Mouse (Mus musculus) cerebellum, postnatal 36 days (tissue): Measurements from ENCODE around the gene Fkbp7.

Experiments used
- DNase-seq, 2 experiments: peaks; one replicate each; pipeline ENCODE4 v3.0.0; 2021 to 2022; ENCODE audit warnings: mixed read lengths in 2 of 2

The Fkbp7 gene

DNA sequence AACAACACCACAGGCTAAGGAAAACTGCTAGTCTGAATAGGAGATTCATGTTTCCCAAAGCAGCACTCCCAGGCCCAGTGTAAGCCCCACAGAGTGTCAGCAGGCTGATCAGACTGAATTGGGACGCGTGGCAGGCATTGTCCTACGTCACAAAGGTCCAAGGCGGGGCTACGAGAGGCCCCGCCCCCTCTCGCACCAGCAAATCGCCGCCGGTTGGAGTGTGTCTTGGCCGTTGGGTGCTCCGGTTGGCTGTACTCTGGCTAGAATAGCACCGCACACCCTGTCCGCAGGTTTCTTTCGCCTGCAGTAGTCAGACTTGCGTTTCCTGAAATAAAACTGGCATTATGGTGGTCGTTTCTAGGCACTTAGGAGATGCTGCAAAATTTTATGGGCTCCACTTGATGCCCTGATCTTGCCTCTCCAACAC lies at the start of gene Fkbp7:
TSS of gene Fkbp7 (minus strand) at position 151 of the 427 bp plus-strand sequence.
- DNase-seq, result peak; percentile 92 to 93

DNA sequence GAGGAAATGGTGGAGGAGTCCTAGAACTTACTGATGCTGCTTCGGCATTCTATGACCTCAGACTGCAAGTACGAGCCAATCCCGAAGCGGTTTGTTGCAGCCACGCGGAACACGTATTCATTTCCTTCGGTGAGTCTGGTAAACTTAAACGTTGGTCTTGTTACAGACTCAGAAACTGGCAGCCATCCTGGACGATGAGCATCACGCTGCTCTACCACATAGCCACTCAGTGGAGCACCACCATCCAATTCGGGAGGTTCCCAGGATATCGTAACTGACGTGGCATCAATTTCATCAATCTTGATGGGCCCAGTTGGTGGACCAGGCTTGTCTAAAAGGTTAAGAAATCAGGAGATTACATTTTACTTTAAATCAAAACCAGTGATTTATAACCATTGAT lies 46.7 kb upstream of the Fkbp7 start:
- DNase-seq, result no peak

DNA sequence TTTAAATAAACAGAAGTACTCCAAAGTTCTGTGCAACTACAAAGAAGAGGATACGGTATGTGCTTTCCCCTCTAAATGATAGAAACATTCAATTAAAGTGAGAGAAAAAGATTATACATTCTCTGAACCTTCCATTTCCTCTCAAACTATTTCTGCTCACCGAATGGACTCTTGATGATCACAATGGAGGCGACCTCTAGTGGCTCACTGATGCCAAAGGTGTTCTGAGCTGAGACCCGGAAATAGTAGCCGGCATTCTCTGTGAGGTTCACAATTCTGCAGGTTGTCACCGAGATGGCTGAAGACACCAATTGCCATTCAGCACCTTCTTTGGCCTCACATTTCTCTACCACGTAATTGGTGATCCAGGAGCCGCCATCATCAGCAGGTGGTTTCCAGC lies 42.1 kb upstream of the Fkbp7 start:
- no peak for DNase-seq

DNA sequence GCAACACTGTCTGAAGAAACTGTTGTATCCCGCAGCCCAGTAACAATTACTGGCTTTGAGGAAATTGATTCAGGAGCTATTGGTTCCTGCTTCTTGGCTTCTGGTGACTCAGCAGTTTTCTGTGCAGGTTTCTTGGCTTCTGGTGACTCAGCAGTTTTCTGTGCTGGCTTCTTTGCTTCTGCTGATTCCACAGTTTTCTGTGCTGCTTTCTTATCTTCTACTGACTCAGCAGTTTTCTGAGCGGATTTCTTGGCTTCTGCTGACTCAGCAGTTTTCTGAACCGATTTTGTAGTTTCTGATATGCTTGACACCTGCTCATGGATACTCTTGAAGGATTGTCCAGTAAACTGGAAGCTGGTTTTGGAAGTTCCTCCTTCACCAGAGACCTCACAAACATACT lies 35.6 kb upstream of the Fkbp7 start:
- DNase-seq, result no peak

DNA sequence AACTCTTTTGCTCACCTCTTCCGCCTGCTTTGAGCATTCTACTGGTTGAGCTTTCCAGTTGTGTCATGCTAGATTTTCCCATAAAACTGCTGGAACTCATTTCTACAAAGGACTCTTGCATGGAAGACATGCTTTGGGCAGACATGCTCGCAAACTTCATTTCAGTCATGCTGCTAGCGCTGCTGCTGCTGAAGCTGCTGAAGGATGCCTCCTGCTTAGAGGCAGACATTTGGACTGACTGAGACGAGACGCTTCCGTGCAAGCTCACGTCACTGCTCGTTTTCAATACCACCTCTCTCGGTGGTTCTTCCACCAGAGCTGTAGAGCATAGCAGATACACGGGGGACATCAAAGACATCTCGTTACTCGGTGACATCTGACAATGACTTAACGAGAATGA lies 32.7 kb upstream of the Fkbp7 start:
- DNase-seq, result no peak

DNA sequence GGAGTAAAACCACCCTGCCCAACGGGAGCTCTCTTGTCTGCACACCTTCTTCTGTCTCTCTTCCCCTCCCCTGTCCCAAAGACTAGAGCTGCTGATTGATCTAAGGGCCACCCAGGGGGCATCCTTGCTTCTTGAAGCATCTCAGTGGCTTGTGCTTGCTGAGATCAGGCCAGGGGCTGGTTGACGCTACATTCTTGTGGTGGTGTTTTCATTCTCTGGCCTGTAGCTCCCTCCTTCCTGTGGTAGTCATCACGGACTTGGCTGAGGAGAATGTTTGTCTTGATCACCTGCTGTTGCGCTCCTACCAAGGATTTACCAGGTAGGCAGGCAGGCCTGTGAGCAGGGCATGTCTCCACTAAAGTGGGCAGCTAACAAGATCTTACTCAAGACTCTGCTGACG lies 29.8 kb upstream of the Fkbp7 start:
- DNase-seq, result no peak

DNA sequence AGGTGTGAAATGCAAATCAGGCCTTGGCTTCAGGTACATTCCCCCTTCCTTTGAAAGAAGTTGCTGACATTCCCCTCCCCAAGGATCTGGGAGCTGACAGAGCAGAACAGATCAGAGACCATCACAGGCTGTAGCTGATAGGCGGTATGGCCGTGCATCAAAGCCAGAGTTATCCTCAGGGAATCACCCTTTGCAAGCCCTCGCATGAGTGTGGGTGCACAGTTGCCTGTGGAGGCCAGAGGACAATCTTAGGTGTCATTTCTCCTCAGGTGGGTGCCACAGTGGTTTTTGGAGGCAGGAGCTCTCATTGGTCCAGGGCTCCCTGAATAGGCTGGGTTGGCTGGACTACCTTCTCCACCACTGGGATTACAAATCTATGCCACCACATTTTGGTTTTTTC lies 29.3 kb upstream of the Fkbp7 start:
- no peak for DNase-seq

DNA sequence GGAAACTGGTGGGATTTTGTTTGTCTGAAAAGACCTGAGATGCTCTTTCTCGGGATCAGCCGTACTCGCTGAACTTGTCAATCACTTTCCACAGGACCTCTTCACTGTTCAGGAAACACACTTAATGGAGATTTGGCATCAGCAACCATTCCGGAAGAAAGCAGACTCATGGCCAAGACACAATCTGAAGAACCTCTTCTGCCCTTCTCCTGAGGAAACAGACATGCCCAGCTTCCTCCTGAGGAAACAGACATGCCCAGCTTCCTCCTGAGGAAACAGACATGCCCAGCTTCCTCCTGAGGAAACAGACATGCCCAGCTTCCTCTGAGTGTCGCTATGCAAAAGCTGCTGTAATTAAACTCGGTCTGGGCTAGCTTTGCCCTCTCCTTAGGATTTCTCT lies 22.4 kb upstream of the Fkbp7 start:
- no peak for DNase-seq

DNA sequence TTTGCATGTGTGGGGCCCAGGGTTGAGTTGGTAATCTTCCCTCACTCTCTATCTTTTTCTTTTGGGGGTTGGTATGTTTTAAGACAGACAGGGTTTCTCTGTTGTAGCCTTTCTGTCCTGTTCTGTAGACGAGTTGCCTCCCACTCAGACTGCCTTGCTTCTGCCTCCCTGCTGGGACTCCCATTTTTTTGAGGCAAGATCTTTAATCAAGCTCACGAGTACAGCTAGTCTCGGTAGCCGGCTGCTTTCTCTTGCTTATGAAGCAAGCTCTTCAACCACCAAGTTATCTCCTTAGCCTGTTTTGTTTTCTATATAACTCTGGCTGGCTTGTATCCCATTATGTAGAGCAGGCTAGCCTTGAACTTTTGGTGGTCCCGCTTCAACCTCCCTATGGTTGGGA lies 20.8 kb upstream of the Fkbp7 start:
- no peak for DNase-seq

DNA sequence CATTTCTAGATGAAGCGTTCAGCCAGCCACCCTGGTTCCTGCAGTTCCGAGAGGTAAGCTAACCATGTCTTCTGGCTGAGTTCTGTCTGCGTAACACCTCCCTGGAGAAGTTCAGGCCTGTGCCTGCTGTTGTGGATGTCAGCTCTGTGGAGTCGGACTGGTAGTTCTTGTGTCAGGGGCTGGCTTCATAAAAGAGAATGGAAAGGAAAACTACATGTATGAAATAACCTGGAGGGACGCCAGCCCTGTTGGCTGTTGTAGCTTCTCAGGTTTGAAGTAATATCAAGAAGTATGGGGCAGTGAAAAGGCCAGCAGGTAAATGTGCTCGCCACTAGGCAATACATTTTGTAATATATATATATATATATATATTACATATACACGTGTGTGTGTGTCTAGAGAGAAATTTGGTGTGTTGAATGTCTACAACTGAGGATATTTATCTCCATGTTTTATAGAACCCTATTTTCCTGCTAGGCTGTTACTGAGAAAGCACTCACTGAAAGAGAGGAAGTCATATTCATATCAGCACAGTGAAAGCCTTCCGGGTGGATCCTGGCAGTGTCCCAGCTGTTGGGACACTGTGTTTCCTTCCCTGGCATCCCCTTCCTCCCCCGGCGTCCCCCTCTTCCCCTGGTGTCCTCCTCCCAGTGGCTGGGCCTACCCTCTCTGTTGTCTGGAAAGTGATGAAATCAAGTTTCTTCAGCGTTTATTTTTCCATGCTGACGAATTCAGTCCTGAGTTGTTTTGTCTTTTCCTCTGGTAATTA lies 17.7 kb upstream of the Fkbp7 start:
- peak in 1 of 2 experiments; percentile 14 for DNase-seq

DNA sequence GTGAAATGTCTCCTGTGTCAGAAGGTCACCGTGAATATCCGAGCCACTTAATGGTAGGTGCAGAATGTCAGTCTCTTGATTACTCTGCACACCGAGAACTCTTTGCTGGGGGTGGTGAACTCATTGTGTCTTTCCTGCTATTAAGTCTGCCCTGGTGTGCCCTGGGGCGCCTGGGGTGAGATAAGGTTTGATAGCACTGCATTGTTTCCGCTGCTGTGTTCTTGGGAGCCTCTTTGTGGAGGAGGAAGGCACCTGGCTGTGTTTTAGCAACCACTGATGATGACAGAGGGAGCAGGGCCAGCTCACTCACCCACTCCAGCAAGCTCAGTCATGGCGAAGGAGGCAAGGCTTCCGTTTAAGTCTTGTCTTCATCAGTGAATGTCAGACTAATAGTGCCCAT lies 15.2 kb upstream of the Fkbp7 start:
- no peak for DNase-seq

DNA sequence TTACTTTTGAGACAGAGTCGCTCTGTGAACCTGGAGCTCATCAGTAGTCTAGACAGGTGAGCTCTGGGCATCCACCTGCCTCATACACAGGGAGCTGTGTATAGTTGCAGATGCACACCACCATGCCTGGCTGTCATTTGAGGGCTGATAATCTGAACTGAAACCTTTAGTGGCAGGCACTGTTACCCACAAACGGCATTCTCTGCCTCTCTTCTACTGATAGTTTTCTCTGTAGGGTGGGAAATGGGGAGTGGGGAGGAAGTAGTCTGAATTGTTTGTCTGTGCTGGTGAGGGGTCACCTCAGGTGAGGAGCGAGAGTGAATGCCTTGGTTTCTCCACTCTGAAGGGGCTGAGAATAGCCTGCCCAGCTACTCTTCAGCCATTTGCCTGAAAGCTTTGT lies 14.7 kb upstream of the Fkbp7 start:
- DNase-seq, result no peak

DNA sequence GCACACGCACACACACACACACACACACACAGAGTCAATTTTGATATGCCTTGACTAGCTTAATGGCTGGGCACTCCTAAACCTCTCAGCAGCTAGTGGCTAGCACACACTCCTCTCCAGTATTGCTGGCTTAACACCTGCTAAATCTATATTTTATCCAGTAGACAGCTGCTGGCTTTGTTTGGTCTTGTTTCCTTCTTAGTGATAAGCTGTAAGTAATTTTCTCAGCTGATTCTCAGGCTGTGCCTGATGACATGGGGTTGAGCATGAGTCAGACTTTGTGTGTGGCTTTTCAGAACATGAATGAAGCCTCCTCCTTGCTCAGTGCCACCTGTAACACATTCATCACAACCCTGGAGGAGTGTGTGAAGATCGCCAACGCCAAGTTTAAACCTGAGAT lies 14.1 kb upstream of the Fkbp7 start:
- no peak for DNase-seq

DNA sequence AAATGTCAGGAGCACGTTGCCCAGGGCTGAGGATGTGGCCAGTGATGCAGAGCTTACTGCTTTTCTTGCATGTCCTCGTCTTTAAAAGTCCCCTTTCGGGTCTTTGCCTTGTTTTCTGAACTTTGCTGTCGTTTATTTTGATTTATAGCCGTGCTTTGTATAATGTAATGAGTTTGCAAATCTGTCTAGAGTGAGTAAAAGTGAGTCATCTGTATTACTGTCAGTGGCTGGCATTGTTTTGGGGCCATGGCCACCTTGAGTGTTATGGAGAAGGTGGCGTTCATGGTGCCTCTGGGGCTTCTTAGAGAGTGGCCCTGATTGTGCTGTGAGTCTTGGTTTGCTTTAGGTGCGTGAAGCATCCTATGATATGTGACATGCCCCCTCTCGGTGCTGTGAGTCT lies 9.4 kb upstream of the Fkbp7 start:
- no peak for DNase-seq

DNA sequence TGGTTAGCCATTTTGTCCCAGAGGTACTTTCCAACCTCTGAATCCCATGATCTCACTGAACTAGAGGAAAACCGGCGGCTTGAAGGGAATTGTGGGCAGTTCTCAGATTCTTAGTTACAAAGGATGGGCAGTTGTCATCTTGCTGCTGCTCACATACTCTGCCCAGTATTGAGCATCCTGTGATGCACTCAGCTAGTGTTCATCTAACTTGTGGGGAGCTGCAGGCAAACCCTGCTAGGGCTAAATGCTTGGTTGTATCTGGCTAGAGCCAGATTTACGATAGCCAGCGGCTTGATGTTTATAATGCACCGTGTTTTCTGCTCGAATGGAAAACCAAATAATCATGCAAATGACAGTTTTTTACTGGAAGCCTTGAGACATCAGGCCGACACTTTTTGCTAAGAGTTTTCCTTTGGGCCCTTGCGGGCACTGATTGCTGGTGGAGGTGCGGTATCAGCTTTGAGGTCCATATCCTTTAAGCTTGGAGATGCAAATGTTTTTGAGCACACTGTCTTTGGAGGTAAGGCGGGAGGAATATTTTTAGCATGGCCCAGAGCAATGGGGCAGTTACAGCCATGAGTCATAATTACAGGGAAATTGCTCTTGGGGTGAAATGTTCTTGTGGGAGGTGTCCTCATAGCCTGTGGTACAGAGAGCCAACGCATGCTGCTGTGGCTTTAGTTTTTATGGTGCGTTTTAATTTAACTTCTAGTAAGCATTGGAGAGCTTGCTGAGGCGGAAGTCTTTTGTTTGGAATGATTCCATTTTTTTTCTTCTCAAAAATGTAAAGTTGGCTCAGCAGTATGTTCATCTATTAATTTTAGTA lies 3.7 kb upstream of the Fkbp7 start:
- no peak for DNase-seq

DNA sequence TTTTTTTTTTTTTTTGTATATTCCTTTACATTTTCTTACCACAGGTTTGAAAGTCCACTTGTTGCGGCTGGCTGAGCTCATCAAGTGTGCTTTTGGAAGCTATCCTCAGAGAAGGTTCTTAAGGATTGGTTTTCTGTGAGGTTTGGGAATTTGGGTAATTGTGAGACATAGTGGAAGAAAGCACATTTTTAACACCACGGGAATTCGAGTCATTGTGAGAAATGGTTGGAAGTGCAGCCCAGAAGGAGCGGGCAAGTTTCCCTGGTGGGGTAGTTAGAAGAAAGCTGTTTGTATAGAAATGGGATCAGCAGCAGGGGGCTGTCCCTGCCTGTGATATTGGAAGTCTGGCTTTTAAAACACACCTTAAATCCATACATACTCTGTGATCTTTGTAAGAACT lies 3.0 kb upstream of the Fkbp7 start:
- DNase-seq, result no peak

DNA sequence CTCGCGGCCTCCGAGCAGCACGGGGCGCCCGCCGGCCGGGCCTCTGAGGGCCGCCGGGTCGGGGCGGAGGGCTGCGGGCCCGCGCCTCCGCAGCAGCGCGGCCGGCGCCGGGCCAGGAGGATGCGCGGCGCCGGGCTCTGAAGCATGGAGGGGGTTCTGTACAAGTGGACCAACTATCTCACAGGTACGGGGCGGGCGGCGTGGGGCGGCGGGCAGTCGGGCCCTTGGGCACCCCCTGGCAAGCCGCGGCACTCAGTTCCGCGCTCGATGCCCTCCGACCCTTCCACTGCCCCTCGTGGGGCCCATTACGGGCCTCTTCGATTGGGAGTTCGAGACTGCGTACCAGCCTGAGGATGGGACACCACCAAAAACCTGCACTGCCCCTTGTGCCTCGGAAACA lies 2.5 kb upstream of the Fkbp7 start:
- DNase-seq, result peak in 1 of 2 experiments; percentile 19

DNA sequence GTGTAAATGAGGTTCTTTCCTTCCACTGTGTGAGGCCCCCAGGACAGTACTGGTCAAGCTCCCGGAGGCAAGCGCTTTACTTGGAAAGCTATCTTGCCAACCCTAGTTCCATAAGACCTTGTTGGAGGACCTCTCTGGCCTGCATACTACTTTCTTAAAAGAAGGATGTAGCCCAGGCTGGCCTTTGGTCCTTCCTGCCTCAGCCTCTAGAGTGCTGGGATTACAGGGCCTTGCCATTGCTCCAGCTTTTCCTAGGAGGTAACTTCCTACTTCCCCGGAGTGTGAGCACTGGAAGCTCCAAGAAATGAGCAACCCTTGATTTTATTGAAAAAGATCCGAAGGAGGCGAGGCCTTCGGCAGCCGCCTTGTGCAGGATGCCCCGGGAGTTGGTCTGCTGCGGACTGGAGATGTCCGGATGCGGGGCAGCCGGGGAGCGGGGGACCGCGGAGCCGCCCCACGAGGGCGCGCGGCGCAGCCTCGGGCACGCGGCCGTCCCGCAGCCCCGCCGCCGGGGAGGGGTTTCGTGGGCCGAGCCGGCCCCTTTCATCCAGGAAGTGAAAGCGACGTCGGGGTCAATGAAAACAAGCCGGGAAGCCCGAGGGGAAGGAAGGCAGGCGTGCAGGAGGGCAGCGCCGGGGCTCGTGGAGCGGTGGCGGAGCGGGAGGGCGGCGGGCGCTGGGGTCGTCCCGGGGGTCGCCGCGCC lies 2.0 kb upstream of the Fkbp7 start, which contains the start of gene Plekha3:
TSS of gene Plekha3 (plus strand) at position 557 of the 703 bp plus-strand sequence.
- peak; percentile 79 to 85 for DNase-seq

DNA sequence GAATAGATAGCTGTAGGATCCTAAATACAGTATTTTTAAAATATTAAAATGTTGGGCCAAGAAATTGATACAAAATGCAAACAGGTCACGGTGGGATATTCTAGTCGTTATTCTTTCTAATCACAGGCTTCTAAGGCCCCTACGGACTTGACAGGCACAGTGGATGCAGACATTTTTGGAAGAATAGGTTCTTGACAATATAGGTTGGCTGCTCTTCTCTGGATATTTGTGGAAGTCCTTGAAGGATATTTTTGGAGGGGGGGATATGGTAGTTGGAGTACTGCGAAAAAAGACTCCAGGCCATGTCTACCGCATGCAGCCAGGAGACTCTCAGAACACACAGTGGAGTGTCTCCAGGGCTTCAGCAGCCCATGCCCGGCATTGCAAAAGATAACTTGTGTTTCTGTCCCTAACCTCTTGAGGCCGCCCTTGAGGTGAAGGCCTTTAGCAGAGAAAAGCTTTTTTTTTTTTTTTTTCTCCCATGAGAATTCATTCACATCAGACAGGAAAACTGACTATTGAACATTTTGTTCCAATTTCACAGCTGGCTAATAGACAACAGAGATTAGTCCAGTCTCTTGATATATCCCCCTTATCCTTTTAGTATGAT lies 661 bp upstream of the Fkbp7 start:
- DNase-seq, result peak; percentile 17 to 26

DNA sequence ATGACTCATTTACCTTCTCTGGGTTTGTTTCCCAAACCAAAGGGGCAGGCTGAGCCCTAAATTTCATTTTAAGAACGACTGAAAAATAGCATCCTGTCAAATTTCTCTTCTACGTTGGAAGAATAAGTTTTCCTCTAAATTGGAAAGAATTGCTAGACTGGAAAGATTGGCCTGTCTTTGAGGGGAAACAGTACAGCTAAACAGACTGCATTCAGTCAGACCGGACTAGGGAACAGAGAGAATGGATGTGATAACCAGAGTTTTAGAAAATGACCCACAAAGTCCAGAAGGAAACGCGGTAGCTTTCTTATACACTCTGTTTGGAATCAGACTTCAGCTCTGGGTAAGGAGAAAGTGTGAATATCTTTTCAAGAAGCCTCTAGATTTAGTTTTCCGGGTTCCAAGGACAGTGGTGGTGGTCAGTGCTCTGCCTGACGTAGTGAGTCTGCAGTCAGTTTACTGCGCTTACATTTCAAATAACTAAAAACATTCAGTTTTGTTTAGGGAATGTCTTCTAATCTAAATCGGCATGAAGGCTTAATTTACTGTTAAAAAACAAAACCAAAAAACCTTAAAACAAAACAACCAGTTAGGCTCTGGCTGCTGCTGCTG lies 676 bp downstream of the Fkbp7 start:
- no peak for DNase-seq

DNA sequence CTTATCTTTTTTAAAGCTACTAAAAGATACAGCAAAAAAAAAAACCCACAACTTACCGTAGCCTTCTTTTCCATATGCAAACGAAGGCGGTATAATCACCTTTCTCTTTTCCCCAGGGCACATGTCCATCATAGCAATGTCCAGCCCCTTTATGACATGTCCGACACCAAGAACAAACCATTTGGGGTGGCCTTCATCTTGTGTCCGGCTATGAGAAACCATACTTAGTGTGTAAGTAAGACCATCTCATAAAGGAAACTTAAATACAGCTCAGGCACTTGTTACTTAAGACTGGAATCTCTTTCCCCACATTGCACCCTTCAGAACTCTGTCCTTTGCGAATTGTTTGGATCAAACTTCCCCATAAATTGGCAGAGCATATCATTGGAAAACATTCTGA lies 1.3 kb downstream of the Fkbp7 start:
- no peak for DNase-seq

DNA sequence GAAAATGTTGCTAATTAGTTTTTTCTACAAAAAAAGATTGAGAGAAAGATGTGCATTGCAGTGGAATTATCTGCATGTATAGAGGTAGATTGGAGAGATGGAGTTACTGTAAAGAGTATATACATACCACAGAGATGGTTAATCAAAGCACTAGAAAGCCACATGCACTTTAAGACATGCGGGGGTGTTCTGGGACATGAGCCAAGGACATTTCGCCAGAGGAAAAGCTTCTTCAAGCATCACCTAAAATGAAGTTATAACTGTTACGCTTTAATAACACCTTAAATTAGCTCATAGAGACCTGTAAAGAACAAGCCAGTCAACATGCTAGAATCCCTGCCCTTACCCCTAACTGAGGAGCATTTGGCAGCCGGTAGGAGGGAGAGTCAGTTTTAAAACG lies 5.7 kb downstream of the Fkbp7 start:
- no peak for DNase-seq

DNA sequence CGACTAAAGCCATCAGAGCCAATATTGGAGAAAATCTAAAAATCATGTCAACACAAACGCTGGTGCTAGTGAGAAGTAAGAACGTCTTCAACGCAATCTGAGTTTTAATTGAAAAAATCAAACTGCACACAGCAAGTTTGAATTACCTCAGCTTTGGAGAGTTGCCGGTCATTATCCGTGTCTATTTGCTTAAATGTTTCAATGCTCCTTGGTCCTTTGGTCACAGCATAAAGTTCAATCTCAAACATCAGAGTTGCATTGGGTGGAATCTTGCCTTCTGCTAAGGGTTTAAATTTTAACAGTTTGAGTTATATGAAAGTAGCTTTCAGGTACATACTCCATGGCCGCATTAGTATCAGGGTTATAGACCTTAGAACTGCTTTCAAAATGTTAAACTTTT lies 7.4 kb downstream of the Fkbp7 start:
- DNase-seq, result no peak
